Mouse (Mus musculus) natural killer cell, adult 2 months (primary cell): ENCODE data around the gene Map3k4.
"Not testable (repeated sequence)": the region's sequence is repeated elsewhere in the genome, so short reads cannot be mapped to it uniquely, and the experiment has no call there.

Experiments
- DNase-seq, 2 experiments: peaks; one replicate each; pipeline ENCODE4 v3.0.0; 2022; ENCODE audit warnings: low spot score in 2 of 2

Gene Map3k4

GRCm38 (mm10) chr17:12224551-12224950 is 94.0 kb downstream of the Map3k4 start:
- not testable (repeated sequence) for DNase-seq

GRCm38 (mm10) chr17:12224145-12224544 is 94.5 kb downstream of the Map3k4 start:
- DNase-seq: no peak

GRCm38 (mm10) chr17:12223682-12224081 is 94.9 kb downstream of the Map3k4 start:
- DNase-seq: no peak

- DNase-seq: no peak
These were observed 96.7 kb downstream of the Map3k4 start for GRCm38 (mm10) chr17:12221926-12222325.

GRCm38 (mm10) chr17:12216224-12216623 is 102.4 kb downstream of the Map3k4 start:
- no peak for DNase-seq

- no peak for DNase-seq
These were observed 105.2 kb downstream of the Map3k4 start for GRCm38 (mm10) chr17:12213430-12213829.

GRCm38 (mm10) chr17:12212341-12212740 is 106.3 kb downstream of the Map3k4 start:
- DNase-seq: no peak

- DNase-seq: no peak
These were observed 106.7 kb downstream of the Map3k4 start for GRCm38 (mm10) chr17:12211890-12212289.

GRCm38 (mm10) chr17:12210544-12211132 is 108.0 kb downstream of the Map3k4 start:
- peak; percentile 57 to 81 for DNase-seq

- no peak for DNase-seq
These were observed 109.1 kb downstream of the Map3k4 start for GRCm38 (mm10) chr17:12209481-12209880.

GRCm38 (mm10) chr17:12207022-12207548 is 111.5 kb downstream of the Map3k4 start:
- no peak for DNase-seq

GRCm38 (mm10) chr17:12206248-12206647 is 112.3 kb downstream of the Map3k4 start:
- no peak for DNase-seq

- DNase-seq: no peak
These were observed 112.9 kb downstream of the Map3k4 start for GRCm38 (mm10) chr17:12205694-12206075.

- no peak for DNase-seq
These were observed 113.4 kb downstream of the Map3k4 start for GRCm38 (mm10) chr17:12205015-12205693.

GRCm38 (mm10) chr17:12204689-12205014 is 113.9 kb downstream of the Map3k4 start:
- no peak for DNase-seq

- no peak for DNase-seq
These were observed 114.3 kb downstream of the Map3k4 start for GRCm38 (mm10) chr17:12204246-12204645.

- DNase-seq: no peak
These were observed 115.1 kb downstream of the Map3k4 start for GRCm38 (mm10) chr17:12203414-12203897.

GRCm38 (mm10) chr17:12201086-12201485 is 117.5 kb downstream of the Map3k4 start:
- no peak for DNase-seq

GRCm38 (mm10) chr17:12199933-12200332 is 118.7 kb downstream of the Map3k4 start:
- DNase-seq: no peak

- DNase-seq: no peak
These were observed 123.0 kb downstream of the Map3k4 start for GRCm38 (mm10) chr17:12195604-12196003.

- no peak for DNase-seq
These were observed 123.5 kb downstream of the Map3k4 start for GRCm38 (mm10) chr17:12195137-12195536.

GRCm38 (mm10) chr17:12187782-12188181 is 130.8 kb downstream of the Map3k4 start:
- no peak for DNase-seq

GRCm38 (mm10) chr17:12186341-12186740 is 132.3 kb downstream of the Map3k4 start:
- no peak for DNase-seq
